15 mouse cellular contexts compared by ENCODE assay signal in the genomic region with DNA sequence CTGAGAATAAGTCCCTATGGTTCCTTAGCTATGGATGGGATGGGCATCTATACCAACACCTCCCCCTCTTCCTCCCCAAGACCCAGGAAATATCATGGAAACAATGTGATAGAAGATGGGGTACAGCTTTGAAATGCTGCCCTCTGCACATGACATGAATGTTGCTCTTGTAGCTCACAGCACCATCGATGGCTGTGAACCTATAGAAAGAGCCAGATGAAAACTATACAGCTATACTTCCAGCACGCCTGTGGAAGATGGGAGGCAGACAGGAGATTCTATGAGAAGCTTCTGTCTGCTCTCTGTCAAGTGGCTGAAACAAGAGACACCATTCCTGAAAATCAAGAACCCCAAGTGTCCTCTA.
"Had no signal": no experiment of that assay in that cellular context is flagged by ENCODE, and none has a peak within 500 bp of the region (broad histone marks: within the 10 kb centered on the region; RNA-seq: fewer than 3 reads in every experiment).

No protein-coding gene starts in this region.

- DNase-seq: liver, embryonic 13.5 days; liver, postnatal 0 days; right cerebral cortex, postnatal 14 days; thymus, adult 2 months; thymus, postnatal 25 days; thymus, postnatal 4 days had no signal

- H3K4me2 ChIP-seq: liver, embryonic 11.5 days; liver, embryonic 13.5 days; liver, embryonic 15.5 days; midbrain, embryonic 11.5 days; midbrain, embryonic 13.5 days; midbrain, embryonic 15.5 days; neural tube, embryonic 12.5 days; stomach, embryonic 15.5 days had no signal

- H3K27ac ChIP-seq: liver, embryonic 13.5 days; liver, embryonic 15.5 days; macrophage; midbrain, embryonic 13.5 days; midbrain, embryonic 15.5 days; neural tube, embryonic 12.5 days; stomach, embryonic 15.5 days; stomach, postnatal 0 days had no signal

- H3K9me3 ChIP-seq: liver, embryonic 13.5 days; liver, embryonic 15.5 days; midbrain, embryonic 13.5 days; midbrain, embryonic 15.5 days; neural tube, embryonic 12.5 days; stomach, embryonic 15.5 days had no signal

- H3K4me1 ChIP-seq: liver, embryonic 13.5 days; midbrain, embryonic 13.5 days; midbrain, embryonic 15.5 days; neural tube, embryonic 12.5 days; stomach, embryonic 15.5 days had no signal

- H3K36me3 ChIP-seq: liver, embryonic 13.5 days; liver, embryonic 15.5 days; midbrain, embryonic 13.5 days; midbrain, embryonic 15.5 days; neural tube, embryonic 12.5 days; stomach, embryonic 15.5 days had no signal

- H3K27me3 ChIP-seq: liver, embryonic 13.5 days; liver, embryonic 15.5 days; midbrain, embryonic 13.5 days; midbrain, embryonic 15.5 days; neural tube, embryonic 12.5 days; stomach, embryonic 15.5 days had no signal

- H3K4me3 ChIP-seq: liver, embryonic 13.5 days; liver, embryonic 15.5 days; midbrain, embryonic 13.5 days; midbrain, embryonic 15.5 days; neural tube, embryonic 12.5 days; stomach, embryonic 15.5 days had no signal

- ATAC-seq: liver, postnatal 0 days; midbrain, embryonic 13.5 days; midbrain, embryonic 15.5 days had no signal

- H3K9ac ChIP-seq: liver, embryonic 13.5 days; liver, embryonic 15.5 days; liver, postnatal 0 days; midbrain, embryonic 13.5 days; midbrain, embryonic 15.5 days; neural tube, embryonic 12.5 days; stomach, embryonic 15.5 days had no signal
